19 mouse cellular contexts compared by ENCODE assay signal in genomic region chr9:56412716-56413115, GRCm38 (mm10). TPM values are rescaled to one million over a fixed set of nuclear protein-coding genes. Genes with fewer than 3 reads are reported as not detected.
DNase-seq lines count a peak whose midpoint lies in the region; ATAC-seq and TF ChIP-seq lines count a peak whose summit lies in the region.
"Had no signal": no experiment of that assay in that cellular context is flagged by ENCODE, and none has a peak within 500 bp of the region (broad histone marks: within the 10 kb centered on the region; RNA-seq: fewer than 3 reads in every experiment).

No protein-coding gene starts in this region.

- no peaks in the 10 kb centered on the region for H3K27me3 ChIP-seq in kidney, adult 2 months (replicated peaks; ENCODE audit: control insufficient read depth, insufficient read depth, low read length)
- H3K27me3 ChIP-seq in hindbrain, embryonic 16.5 days (replicated peaks; ENCODE audit: control insufficient read depth, insufficient read depth, low read length): no peaks in the 10 kb centered on the region
- H3K27me3 ChIP-seq in forebrain, embryonic 10.5 days (ENCODE audit: poor library complexity, severe bottlenecking): no peaks in the 10 kb centered on the region
- H3K27me3 ChIP-seq: embryonic facial prominence, embryonic 12.5 days; forebrain, embryonic 12.5 days; heart, embryonic 13.5 days; hindbrain, embryonic 15.5 days had no signal

- no peak for DNase-seq in gastrocnemius, adult 2 months
- DNase-seq in gastrocnemius, postnatal 4 days (ENCODE audit: low spot score in 2 of 2): no peak
- DNase-seq in kidney, adult 2 months: peak; percentile 17
- DNase-seq in kidney, postnatal 4 days: no peak
- DNase-seq in forebrain, embryonic 10.5 days (ENCODE audit: extremely low spot score, low spot score): no peak
- DNase-seq: adrenal gland, postnatal 10 days; cerebellum, adult 2 months; cerebellum, postnatal 10 days; gastrocnemius, postnatal 36 days; kidney, adult 9 months had no signal

- H3K4me1 ChIP-seq in kidney, adult 2 months (ENCODE audit: control insufficient read depth, insufficient read depth, low read length): 0 out of 2 replicates have a peak, but pooled peaks cover 4% of the 10 kb centered on the region
- H3K4me1 ChIP-seq in hindbrain, embryonic 16.5 days (ENCODE audit: control insufficient read depth, insufficient read depth, low read depth, low read length): peaks cover 6% of the 10 kb centered on the region
- peaks cover 13% of the 10 kb centered on the region for H3K4me1 ChIP-seq in forebrain, embryonic 10.5 days

- intact Hi-C loops in gastrocnemius, adult 2 months (cut with DNase I): loop anchor here (5.0 kb wide), 1 partner anchor 90 kb away; no protein-coding TSS in a partner anchor

- H3K36me3 ChIP-seq in kidney, adult 2 months (ENCODE audit: control insufficient read depth, insufficient read depth, low read length): no peaks in the 10 kb centered on the region
- no peaks in the 10 kb centered on the region for H3K36me3 ChIP-seq in hindbrain, embryonic 16.5 days (ENCODE audit: control insufficient read depth, insufficient read depth, low read length)
- no peaks in the 10 kb centered on the region for H3K36me3 ChIP-seq in forebrain, embryonic 10.5 days (replicated peaks)
- H3K36me3 ChIP-seq: embryonic facial prominence, embryonic 12.5 days; forebrain, embryonic 12.5 days; hindbrain, embryonic 15.5 days had no signal

- H3K27ac ChIP-seq in gastrocnemius, adult 2 months: peak overlapping the region; percentile 20; the same call in 1 of the 2 replicates
- 0 out of 2 replicates have a peak overlapping the region, but pooled peaks have one; percentile 28 for H3K27ac ChIP-seq in kidney, adult 2 months (ENCODE audit: insufficient read depth, low read depth, low read length)
- no peak overlapping the region for H3K27ac ChIP-seq in hindbrain, embryonic 16.5 days (ENCODE audit: low read depth, low read length)
- no peak overlapping the region for H3K27ac ChIP-seq in forebrain, embryonic 10.5 days
- H3K27ac ChIP-seq: embryonic facial prominence, embryonic 12.5 days; forebrain, embryonic 12.5 days; heart, embryonic 13.5 days; hindbrain, embryonic 15.5 days had no signal

- no peak overlapping the region for H3K9ac ChIP-seq in hindbrain, embryonic 16.5 days (ENCODE audit: low read depth, low read length)
- H3K9ac ChIP-seq: embryonic facial prominence, embryonic 12.5 days; forebrain, embryonic 12.5 days; heart, embryonic 13.5 days; hindbrain, embryonic 15.5 days had no signal

- TF ChIP-seq CTCF in gastrocnemius, adult 2 months (IDR thresholded peaks at IDR 0.05): no peak
- no peak for TF ChIP-seq CTCF in kidney, adult 2 months (conservative IDR thresholded peaks at IDR 0.05; ENCODE audit: insufficient read depth, insufficient read length, low read depth, low read length)

- no peaks in the 10 kb centered on the region for H3K9me3 ChIP-seq in hindbrain, embryonic 16.5 days (ENCODE audit: control insufficient read depth, low read length)
- H3K9me3 ChIP-seq in forebrain, embryonic 10.5 days: no peaks in the 10 kb centered on the region
- H3K9me3 ChIP-seq: embryonic facial prominence, embryonic 12.5 days; forebrain, embryonic 12.5 days; heart, embryonic 13.5 days; hindbrain, embryonic 15.5 days had no signal

- ATAC-seq in common myeloid progenitor, adult 5-6 weeks (replicated peaks; ENCODE audit: low read depth, poor library complexity, severe bottlenecking): 0 out of 2 replicates have a peak, but pooled peaks have one; percentile 24
- ATAC-seq in hindbrain, embryonic 16.5 days: no peak
- ATAC-seq: forebrain, embryonic 16.5 days; inflammation-experienced regulatory T-cells, adult 6 months; intestine, postnatal 0 days had no signal

- TF ChIP-seq POLR2A in kidney, adult 2 months (IDR thresholded peaks at IDR 0.05; ENCODE audit: low read depth, low read length): no peak

- WGBS in kidney, adult 2 months: 44% methylated on average over 1 of the region's 1 CpGs
- WGBS in hindbrain, embryonic 16.5 days: 77% methylated on average over 1 of the region's 1 CpGs
- WGBS in forebrain, embryonic 10.5 days: 75% methylated on average over 1 of the region's 1 CpGs

- no peak overlapping the region for H3K4me3 ChIP-seq in gastrocnemius, adult 2 months
- no peak overlapping the region for H3K4me3 ChIP-seq in kidney, adult 2 months (ENCODE audit: insufficient read depth, low read depth, low read length)
- no peak overlapping the region for H3K4me3 ChIP-seq in hindbrain, embryonic 16.5 days (ENCODE audit: low read length)
- no peak overlapping the region for H3K4me3 ChIP-seq in forebrain, embryonic 10.5 days
- H3K4me3 ChIP-seq: embryonic facial prominence, embryonic 12.5 days; forebrain, embryonic 12.5 days; heart, embryonic 13.5 days; hindbrain, embryonic 15.5 days had no signal

- H3K4me2 ChIP-seq in hindbrain, embryonic 16.5 days (ENCODE audit: low read length): no peak overlapping the region
- H3K4me2 ChIP-seq: embryonic facial prominence, embryonic 12.5 days; forebrain, embryonic 12.5 days; heart, embryonic 13.5 days; hindbrain, embryonic 15.5 days had no signal

RNA-seq across cellular contexts. Expression of gene Peak1, which starts 5.2 kb away (rescaled TPM):
- 10 to 100 TPM; 10.8 to 18.2 TPM for total RNA-seq in gastrocnemius, adult 2 months (2021)
- 10 to 100 TPM; 30.3 to 34.3 TPM for total RNA-seq in gastrocnemius, postnatal 4 days (2021)
- polyA plus RNA-seq in kidney, adult 2 months (2012; rRNA removed): 7.4 and 8.5 TPM in 2 replicates
- total RNA-seq in common myeloid progenitor, adult 5-6 weeks (2017): 24.8 and 30.2 TPM in 2 replicates
- 5.2 and 5.9 TPM in 2 replicates for polyA plus RNA-seq in hindbrain, embryonic 16.5 days (2015; fragmentation: Nextera tagmentation; extraction: Ambion mirVana)
- polyA plus RNA-seq in forebrain, embryonic 10.5 days (2016; fragmentation: Nextera tagmentation; extraction: Ambion mirVana): 3.7 and 4.3 TPM in 2 replicates

RNA-seq across cellular contexts. Expression of gene Hmg20a, which starts 5.7 kb away (rescaled TPM):
- total RNA-seq in gastrocnemius, adult 2 months (2021): 10 to 100 TPM; 14.7 to 14.8 TPM
- total RNA-seq in gastrocnemius, postnatal 4 days (2021): 10 to 100 TPM; 43.2 to 44.0 TPM
- 23.2 and 23.9 TPM in 2 replicates for polyA plus RNA-seq in kidney, adult 2 months (2012; rRNA removed)
- total RNA-seq in common myeloid progenitor, adult 5-6 weeks (2017): 26.3 and 30.5 TPM in 2 replicates
- 70.0 and 76.4 TPM in 2 replicates for polyA plus RNA-seq in hindbrain, embryonic 16.5 days (2015; fragmentation: Nextera tagmentation; extraction: Ambion mirVana)
- 62.0 and 63.6 TPM in 2 replicates for polyA plus RNA-seq in forebrain, embryonic 10.5 days (2016; fragmentation: Nextera tagmentation; extraction: Ambion mirVana)

Comparison
In these comparisons a context has a peak if more than half of its experiments do, and no peak if none do; other contexts are left out.
1. H3K27ac ChIP-seq: peak in gastrocnemius, adult 2 months (single experiment) and kidney, adult 2 months (single experiment); none in hindbrain, embryonic 16.5 days (single experiment) and forebrain, embryonic 10.5 days (single experiment).